Mouse (Mus musculus) G1E (cell line): ENCODE results near the gene Rsph1. TPM values are rescaled to one million over a fixed set of nuclear protein-coding genes. Genes with fewer than 3 reads are reported as not detected.

ENCODE experiments used
- ATAC-seq: 2 replicates; pipeline ENCODE4 v1.8.0; 2016; ENCODE audit warnings: mild to moderate bottlenecking; ENCODE audit not compliant: insufficient number of reproducible peaks, poor library complexity, low FRiP score, severe bottlenecking; ENCODE audit errors: extremely low read depth
- DNase-seq: peaks from one replicate; pipeline ENCODE4 v3.0.0; 2012; ENCODE audit warnings: low spot score
- H3K27me3 ChIP-seq: 2 replicates; pipeline ENCODE4 v1.6.1; 2012; ENCODE audit warnings: mild to moderate bottlenecking, low read length, inconsistent platforms; ENCODE audit not compliant: insufficient read depth
- H3K36me3 ChIP-seq: replicated peaks from 2 replicates; pipeline ENCODE3; 2012; ENCODE audit warnings: mild to moderate bottlenecking, inconsistent platforms
- H3K4me1 ChIP-seq: 2 replicates; pipeline ENCODE4 v1.6.1; 2012; ENCODE audit warnings: low read depth, low read length, inconsistent platforms, mixed read lengths; ENCODE audit not compliant: insufficient read depth
- H3K4me3 ChIP-seq: 2 replicates; pipeline ENCODE4 v1.5.1; 2012; ENCODE audit warnings: low read depth, mild to moderate bottlenecking, inconsistent platforms, low read length, moderate library complexity, mixed read lengths
- H3K9me3 ChIP-seq: replicated peaks from 2 replicates; pipeline ENCODE4 v1.6.1; 2012; ENCODE audit warnings: inconsistent platforms
- CTCF ChIP-seq: IDR thresholded peaks from 2 replicates; pipeline ENCODE4 v1.5.1; 2012; ENCODE audit warnings: low read depth, low read length, inconsistent platforms, mixed read lengths
- GATA1 ChIP-seq: IDR thresholded peaks from 2 replicates; pipeline ENCODE4 v1.6.1; 2012; ENCODE audit warnings: borderline replicate concordance, low read length, inconsistent platforms, mixed read lengths
- GATA2 ChIP-seq: IDR thresholded peaks from 2 replicates; pipeline ENCODE4 v1.6.1; 2012; ENCODE audit warnings: low read depth, low read length, inconsistent platforms, borderline replicate concordance
- POLR2AphosphoS5 ChIP-seq: IDR thresholded peaks from 2 replicates; pipeline ENCODE4 v1.6.1; 2012; ENCODE audit warnings: low read depth, low read length, inconsistent platforms; ENCODE audit not compliant: insufficient replicate concordance
- TAL1 ChIP-seq: conservative IDR thresholded peaks from 2 replicates; pipeline ENCODE4 v1.6.1; 2012; ENCODE audit warnings: low read depth, low read length, inconsistent platforms, mixed read lengths
- polyA plus RNA-seq: library from polyadenylated mRNA; stranded (reverse); fragments of >175 nt; gene quantifications from 2 replicates; pipeline ENCODE4 v1.2.3, GENCODE M21; 2012
- total RNA-seq, 2 experiments: library from RNA; stranded (forward) in 1 of 2; stranded (reverse) in 1 of 2; fragments of 200-1000 nt in 1 of 2; fragments of >200 nt in 1 of 2; fragmentation: Nextera tagmentation in 1 of 2; gene quantifications; 2 replicates each; pipeline ENCODE4 v1.2.3; 2014 to 2017

The Rsph1 gene
- total and polyA plus RNA-seq, 3 experiments = not detected

GRCm38 (mm10) chr17:31207771-31208334 is 69.3 kb downstream of the Rsph1 start, which contains the start of gene Ubash3a:
Gene Ubash3a, plus strand, starts transcription at chr17:31207873.
- Histone ChIP-seq H3K27me3 (no peaks in the 10 kb centered on the region), H3K4me1 (no peaks in the 10 kb centered on the region), H3K4me3 (no peak within 1 kb of the TSS), H3K36me3 (no peaks in the 10 kb centered on the region), H3K9me3 (peaks cover 71% of the 10 kb centered on the region)
- DNase-seq (no peak), ATAC-seq (no peak)
- TF ChIP-seq TAL1 (no peak), GATA2 (no peak), POLR2AphosphoS5 (no peak), CTCF (no peak), GATA1 (no peak)

Other genes starting within 250 kb of the Rsph1 start
- gene Abcg1, start 219.7 kb downstream of the Rsph1 start, total RNA-seq (2014; fragmentation: Nextera tagmentation) = not detected in 2 replicates
- 0.05 and 0.06 TPM in 2 replicates for gene Abcg1, start 219.7 kb downstream of the Rsph1 start, total RNA-seq (2017)
- gene Abcg1, start 219.7 kb downstream of the Rsph1 start, polyA plus RNA-seq = not detected in 2 replicates
- gene Tff3, start 147.7 kb downstream of the Rsph1 start, total RNA-seq (2014; fragmentation: Nextera tagmentation) = not detected in 2 replicates
- not detected in 2 replicates for gene Tff3, start 147.7 kb downstream of the Rsph1 start, total RNA-seq (2017)
- gene Tff3, start 147.7 kb downstream of the Rsph1 start, polyA plus RNA-seq = not detected in 2 replicates
- not detected in 2 replicates for gene Tff2, start 133.1 kb downstream of the Rsph1 start, total RNA-seq (2014; fragmentation: Nextera tagmentation)
- not detected in 2 replicates for gene Tff2, start 133.1 kb downstream of the Rsph1 start, total RNA-seq (2017)
- not detected in 2 replicates for gene Tff2, start 133.1 kb downstream of the Rsph1 start, polyA plus RNA-seq
- gene Tff1, start 112.1 kb downstream of the Rsph1 start, total RNA-seq (2014; fragmentation: Nextera tagmentation) = not detected in 2 replicates
- not detected in 2 replicates for gene Tff1, start 112.1 kb downstream of the Rsph1 start, total RNA-seq (2017)
- not detected in 2 replicates for gene Tff1, start 112.1 kb downstream of the Rsph1 start, polyA plus RNA-seq
- gene Tmprss3, start 78.4 kb downstream of the Rsph1 start, total RNA-seq (2014; fragmentation: Nextera tagmentation) = not detected in 2 replicates
- gene Tmprss3, start 78.4 kb downstream of the Rsph1 start, total RNA-seq (2017) = not detected in 2 replicates
- not detected in 2 replicates for gene Tmprss3, start 78.4 kb downstream of the Rsph1 start, polyA plus RNA-seq
- gene Ubash3a, start 69.5 kb downstream of the Rsph1 start, total RNA-seq (2014; fragmentation: Nextera tagmentation) = not detected in 2 replicates
- gene Ubash3a, start 69.5 kb downstream of the Rsph1 start, total RNA-seq (2017) = 0.17 and 0.33 TPM in 2 replicates
- gene Ubash3a, start 69.5 kb downstream of the Rsph1 start, polyA plus RNA-seq = not detected in 2 replicates
- gene Slc37a1, start 9.4 kb upstream of the Rsph1 start, total RNA-seq (2014; fragmentation: Nextera tagmentation) = not detected in 2 replicates
- 0.12 and 0.38 TPM in 2 replicates for gene Slc37a1, start 9.4 kb upstream of the Rsph1 start, total RNA-seq (2017)
- gene Slc37a1, start 9.4 kb upstream of the Rsph1 start, polyA plus RNA-seq = not detected in 2 replicates
- not detected in 2 replicates for gene Pde9a, start 108.8 kb upstream of the Rsph1 start, total RNA-seq (2014; fragmentation: Nextera tagmentation)
- 0.16 TPM in 1 of 2 replicates, not detected in the other for gene Pde9a, start 108.8 kb upstream of the Rsph1 start, total RNA-seq (2017)
- gene Pde9a, start 108.8 kb upstream of the Rsph1 start, polyA plus RNA-seq = not detected in 2 replicates
- 13.0 and 21.2 TPM in 2 replicates for gene Wdr4, start 242.6 kb upstream of the Rsph1 start, total RNA-seq (2014; fragmentation: Nextera tagmentation)
- gene Wdr4, start 242.6 kb upstream of the Rsph1 start, total RNA-seq (2017) = 18.4 and 20.6 TPM in 2 replicates
- gene Wdr4, start 242.6 kb upstream of the Rsph1 start, polyA plus RNA-seq = 51.0 and 59.3 TPM in 2 replicates
- gene Ndufv3, start 242.7 kb upstream of the Rsph1 start, total RNA-seq (2014; fragmentation: Nextera tagmentation) = 180 and 181 TPM in 2 replicates
- 693 and 773 TPM in 2 replicates for gene Ndufv3, start 242.7 kb upstream of the Rsph1 start, total RNA-seq (2017)
- gene Ndufv3, start 242.7 kb upstream of the Rsph1 start, polyA plus RNA-seq = 528 and 713 TPM in 2 replicates